Mouse (Mus musculus): ENCODE measurements around the gene Zdhhc17.

The Zdhhc17 gene

DNA sequence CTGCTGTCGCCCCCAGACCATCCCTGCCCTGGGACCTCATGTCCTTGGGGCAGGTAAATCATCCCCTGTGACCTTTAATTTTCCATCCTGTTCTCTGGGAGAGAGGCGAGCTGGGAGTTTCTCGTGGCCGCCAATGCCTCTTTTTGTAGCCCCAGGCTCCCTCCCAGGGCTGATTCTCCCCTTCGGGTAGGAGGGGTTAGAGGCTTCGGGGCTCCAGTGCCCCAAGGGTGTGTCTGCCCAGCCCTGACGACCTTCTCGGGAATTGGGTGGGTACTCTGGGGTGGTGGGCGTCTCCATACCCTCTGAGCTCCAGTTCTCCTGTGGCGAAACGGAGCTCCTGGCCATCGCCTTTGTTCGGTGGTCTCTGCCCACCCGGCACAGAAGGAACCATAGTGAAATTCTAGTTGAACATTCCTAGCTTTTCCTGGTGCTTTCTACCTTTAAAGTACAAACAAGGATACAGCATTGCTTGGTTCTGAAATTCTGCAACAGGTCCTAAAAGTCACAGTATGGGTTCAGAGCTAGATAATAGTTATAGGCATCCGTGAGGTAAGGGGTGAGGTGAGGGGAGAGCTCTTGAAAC is 89.5 kb downstream of the Zdhhc17 start:
- no peak for DNase-seq (ENCODE audit: low spot score)

DNA sequence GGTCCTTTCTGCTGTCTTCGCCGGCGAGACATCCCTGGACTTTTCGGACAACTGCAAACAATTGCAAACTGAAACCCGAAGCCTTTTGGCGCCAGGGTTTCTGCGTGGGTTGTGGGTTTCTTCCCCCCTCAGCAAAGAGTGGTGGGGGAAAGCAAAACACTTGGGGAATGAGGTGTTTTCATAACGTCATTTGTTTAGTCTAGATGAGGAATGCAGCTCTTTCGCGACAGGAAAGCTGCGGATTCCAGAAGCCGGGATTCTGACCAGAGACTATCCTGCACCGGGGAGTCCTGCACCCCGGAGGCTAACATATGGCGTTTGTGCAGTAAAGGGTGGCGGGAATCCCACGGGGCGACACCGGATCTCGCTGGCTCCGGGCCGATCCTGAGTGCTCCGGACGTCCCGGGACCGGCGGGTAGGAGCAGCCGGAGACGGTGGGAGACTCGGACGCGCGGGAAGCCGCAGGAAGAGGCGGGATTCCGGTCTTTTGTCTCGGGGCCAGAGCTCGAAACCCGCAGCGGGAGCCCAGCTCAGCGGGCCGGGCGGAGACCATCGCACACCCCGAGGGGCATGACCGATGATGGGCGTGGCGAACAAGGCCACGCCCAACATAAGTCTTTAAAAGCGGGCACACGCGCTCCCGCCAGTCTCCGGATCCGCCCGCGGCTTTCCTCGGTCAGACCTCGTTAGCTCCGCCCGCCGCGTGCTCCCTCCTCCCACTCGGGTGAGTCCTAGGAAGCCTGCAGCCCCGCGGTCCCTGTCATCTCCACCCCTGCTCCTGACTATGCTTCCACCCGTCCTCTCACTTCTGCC is 90.2 kb downstream of the Zdhhc17 start, which contains the start of gene Csrp2:
Gene Csrp2, plus strand, starts transcription at position 259 of the 813 bp plus-strand sequence.
- DNase-seq (ENCODE audit: low spot score): no peak

DNA sequence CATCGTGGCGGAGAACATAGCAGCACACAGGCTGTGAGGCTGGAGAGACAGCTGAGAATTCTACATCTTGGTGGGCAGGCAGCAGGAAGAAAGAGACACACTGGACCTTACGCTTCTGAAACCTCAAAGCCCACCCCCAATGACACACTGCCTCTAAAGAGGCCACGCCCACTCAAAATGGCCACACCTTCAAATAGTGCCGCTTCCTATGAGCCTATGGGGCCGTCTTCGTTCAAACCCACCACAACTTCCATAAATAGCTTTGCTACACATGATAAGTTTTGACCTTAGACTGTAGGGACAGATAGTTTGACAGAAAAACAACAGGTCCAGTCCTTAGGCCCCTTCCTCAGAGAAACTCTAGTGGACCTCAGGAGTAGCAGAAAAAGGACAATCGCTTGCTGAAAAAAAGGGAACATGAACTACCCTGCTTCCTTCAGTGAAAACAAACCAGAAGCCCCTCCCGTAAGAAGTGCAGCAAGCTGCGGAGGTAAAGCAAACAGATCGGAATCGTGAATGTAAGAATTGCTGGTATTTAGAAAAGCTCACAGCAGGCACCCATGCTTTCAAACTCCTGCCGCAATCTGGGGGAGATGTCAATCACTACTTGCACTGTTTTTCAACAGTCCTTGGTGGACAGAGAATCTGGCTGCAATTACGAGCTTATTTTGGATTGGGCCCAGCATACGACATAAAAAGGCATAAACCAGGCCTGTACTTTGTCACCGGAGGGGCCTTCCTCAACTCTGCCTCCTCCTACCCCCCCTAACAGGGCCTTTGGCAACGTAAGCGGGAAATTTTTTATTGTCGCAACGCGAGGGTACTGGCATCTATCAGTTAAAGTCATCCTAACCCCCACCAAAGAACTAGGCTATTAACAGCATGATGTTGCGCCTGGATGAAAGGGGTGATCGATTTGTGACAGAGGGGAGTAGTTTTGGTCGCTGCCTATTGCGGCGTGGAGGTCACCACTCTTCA is 91.2 kb downstream of the Zdhhc17 start:
- DNase-seq (ENCODE audit: low spot score): no peak

DNA sequence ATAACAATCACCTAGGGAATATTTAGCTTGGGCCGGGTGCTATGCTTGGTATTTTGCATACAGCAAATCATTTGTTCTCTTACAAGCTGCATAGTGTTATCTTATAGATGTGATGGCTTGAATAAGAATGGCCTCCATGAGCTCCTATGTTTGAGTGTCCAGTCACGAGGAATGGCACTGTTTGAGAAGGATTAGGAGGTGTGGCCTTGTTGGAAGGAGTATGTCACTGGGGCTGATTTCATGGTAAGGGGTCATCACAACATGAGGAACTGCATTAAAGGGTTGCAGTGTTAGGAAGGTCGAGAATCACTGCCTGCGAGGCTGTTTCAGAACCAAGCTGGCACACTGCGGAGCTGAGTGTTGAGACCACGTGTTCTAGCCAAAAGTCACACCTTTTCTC is 92.4 kb downstream of the Zdhhc17 start:
- DNase-seq (ENCODE audit: low spot score): no peak

DNA sequence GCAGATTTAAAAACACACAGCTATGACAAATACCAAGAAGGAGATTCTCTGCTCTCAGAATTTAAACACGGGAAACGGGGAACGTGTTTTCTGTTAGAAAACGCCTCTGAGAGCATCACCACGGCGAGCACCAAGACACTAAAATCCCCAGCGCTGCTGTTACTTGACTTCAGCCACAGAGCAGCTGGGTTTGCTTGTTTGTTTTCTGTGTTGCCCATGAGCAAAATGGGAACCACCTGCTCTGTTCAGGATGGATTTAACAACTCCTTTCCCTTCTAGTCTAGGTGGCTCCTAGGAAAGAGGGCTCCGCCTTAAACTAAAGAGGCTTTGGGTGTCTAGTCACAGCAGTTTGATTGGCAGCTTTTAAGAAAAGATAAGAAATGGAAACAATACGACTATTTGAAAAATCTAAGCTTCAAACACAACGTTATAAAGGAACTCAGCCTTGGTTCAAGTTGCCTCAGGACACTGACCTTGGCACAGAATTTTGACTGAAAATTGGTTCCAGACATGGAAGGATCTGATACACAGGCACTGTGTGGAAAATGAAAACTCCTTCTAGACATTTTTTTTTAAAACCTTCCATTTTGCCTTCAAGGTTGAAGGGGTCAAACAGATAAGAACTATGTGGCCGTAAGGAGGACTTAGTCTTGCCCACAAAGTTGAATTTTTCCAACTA is 93.1 kb downstream of the Zdhhc17 start:
- no peak for DNase-seq (ENCODE audit: low spot score)

DNA sequence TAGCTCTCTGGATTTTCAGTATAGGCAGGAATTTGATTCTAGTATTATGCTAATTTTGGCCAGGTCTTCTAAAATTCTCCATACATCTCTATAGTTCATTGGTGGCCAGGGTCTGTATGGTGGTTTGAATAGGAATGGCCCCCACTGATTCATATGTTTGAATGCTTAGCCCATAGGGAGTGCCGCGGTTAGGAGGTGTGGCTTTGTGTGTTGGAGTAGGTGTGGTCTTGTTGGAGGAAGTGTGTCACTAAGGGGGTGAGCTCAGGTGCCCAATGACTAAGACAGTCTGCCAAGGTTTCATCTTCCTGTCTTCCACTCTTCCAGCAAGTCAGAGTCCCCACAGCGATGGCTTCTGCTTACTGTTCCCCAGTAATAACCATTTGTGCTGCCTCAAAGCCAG is 106.1 kb downstream of the Zdhhc17 start:
- DNase-seq (ENCODE audit: low spot score): no peak

DNA sequence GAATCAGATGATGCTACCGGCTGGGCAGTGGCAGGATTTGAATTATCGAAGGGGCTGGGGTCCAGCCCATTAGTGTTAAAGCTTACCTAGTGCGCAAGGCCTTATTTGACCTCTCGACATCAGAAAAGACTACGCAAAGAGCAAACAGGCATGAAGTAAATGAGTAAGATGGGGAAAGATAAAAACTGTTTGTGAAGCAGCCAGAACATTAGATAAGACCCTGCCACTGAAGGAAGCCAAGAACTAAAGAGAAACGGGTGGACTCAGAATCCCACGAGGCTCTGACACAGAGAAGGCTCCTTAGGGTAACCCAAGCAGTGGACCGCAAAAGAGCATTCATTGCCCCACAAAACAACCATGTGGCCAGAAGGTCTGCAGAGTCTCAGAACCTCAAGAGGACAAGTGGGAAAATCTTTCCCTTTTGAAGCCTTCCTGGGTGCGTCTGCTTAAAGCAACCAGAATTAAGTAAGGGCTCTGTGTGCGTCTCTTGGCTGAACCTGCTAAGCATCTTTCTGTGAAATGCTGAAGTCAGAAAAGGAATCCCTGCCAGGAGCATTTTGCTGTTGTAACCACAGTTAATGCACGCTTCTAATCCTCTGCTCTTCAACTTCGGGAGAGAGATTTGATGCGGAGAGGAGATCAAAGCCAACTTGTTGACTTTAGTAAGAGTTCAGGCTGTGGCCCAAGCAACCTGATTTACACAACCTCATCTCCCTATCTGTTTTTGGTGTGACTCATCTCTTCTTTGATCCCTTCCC is 110.0 kb downstream of the Zdhhc17 start:
- no peak for DNase-seq (ENCODE audit: low spot score)
